Mouse (Mus musculus) adrenal gland (tissue): ENCODE results near the gene Fgfr2.

ENCODE experiments used
- intact Hi-C: fragments of 180-260 bp; cut with DNase I; formaldehyde crosslinking; loops from one replicate; pipeline ENCODE4 v1.15.1; 2025

The Fgfr2 gene

DNA sequence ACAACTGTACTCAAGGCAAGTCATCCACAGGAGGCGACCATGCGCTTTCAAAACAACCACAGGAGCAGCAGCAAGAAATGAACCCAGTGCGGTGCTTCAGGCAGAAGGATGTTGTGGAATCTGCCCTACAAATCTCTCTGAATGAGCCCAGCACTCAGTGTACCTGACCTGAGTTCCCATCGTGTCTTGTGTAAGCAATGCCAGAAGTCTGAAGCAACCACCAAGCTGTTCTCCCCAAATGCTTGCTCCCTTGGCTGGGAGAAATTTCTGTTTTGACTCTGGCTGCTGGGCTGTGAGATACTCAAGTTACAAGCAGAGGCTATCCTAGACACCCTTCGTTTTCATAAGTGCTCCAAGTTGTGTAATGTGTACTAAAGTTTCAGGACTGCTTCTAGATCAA is 517.5 kb downstream of the Fgfr2 start:
- intact Hi-C loops, result no loop called here

DNA sequence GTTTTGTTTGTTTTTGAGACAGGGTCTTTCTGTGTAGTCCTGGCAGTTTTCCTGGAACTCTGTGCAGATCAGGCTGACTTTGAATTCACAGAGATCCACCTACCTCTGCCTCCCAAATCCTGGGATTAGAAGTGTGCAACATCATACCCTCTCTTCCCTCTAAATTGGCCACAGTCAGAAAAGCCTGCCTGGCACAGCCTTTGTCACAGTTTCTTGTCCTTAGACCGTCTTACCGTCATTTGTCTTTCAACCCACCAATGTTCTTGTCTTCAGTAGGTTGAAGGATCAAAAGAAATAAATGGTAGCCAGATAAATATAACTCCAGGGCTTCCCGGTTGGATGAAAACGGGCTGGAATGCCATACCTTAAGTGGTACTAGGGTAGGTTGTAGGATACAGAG is 518.4 kb downstream of the Fgfr2 start:
- intact Hi-C loops, result no loop called here

GRCm38 (mm10) chr7:132600926-132601325 is 522.2 kb downstream of the Fgfr2 start:
- intact Hi-C loops, result no loop called here

DNA sequence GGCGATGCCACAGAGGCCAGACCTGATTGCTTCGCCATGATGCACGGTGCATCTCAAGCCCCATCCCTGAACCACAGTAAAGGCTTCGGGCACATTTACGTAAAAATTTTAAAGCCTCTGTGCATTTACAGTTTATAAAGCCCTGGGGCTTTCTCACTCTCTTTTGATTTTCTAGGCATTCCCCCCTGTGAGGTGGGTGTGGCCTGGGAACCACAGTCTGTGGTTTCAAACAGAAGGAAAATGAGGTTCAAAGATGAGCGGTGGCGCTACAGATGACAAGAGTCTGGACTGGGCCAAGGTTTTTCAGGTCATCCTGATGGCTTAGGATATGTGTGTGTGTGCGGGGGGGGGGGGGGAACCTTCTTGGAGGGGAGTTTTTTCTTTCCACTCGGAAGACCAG is 523.1 kb downstream of the Fgfr2 start:
- intact Hi-C loops, result no loop called here

- intact Hi-C loops, result no loop called here
These were observed 523.8 kb downstream of the Fgfr2 start, which contains the start of gene Nkx1-2 for GRCm38 (mm10) chr7:132599071-132599975. TSS of gene Nkx1-2 (minus strand) at chr7:132599637.

GRCm38 (mm10) chr7:132597251-132598041 is 525.7 kb downstream of the Fgfr2 start:
- intact Hi-C loops, result no loop called here

DNA sequence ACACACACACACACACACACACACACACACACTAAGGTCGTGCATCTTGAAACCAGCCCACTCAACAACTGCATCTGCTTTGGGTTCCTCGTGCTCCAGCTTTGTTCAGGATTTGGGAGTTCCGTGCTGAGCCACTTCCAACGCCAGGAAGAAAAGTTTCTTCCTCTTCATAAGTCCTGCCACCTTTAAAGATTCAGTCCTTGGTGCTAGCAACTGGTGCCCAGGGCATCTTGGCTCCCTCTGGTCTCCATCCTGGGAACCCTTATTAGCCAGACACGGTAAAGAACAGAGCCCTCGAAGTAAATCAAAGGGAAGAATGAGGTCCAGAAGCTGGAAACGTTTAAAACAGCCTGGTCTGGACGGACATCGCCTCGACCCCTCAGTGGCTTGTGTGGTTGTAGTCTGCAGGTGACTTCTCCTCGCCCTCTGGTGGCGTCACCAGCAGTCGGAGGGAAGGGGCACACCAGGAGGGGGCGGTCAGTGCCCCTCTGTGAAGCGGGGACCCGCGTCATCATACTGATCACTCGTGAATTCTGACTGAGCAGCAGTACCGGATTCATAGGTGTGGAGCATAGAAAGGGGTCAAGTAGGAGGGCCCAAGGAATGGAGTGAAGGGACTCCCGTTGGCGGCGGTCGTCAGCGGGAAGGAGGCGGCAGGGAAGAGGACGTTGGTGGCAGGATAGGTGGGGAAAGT is 526.4 kb downstream of the Fgfr2 start:
- intact Hi-C loops, result no loop called here

- intact Hi-C loops, result no loop called here
These were observed 527.4 kb downstream of the Fgfr2 start for GRCm38 (mm10) chr7:132595787-132596186.

DNA sequence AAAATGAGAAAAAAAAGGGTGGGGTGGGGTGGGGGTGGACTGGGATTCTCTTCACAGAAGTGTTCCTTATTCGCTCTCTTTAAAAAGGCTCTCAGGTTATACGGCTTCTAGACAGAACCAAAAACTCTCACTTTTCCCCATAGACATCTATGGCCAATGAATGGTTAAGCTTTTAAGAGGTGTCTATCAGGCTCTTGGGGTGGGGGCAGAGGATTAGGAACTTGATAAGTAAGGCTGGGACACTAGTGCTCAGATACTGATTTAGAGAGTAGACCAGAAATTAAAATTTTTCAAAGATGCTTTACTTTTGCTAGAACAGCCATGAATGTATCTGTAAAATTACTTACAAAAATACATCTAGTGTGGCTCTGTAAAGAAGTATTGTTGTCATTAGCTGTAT is 528.8 kb downstream of the Fgfr2 start:
- intact Hi-C loops, result no loop called here

- intact Hi-C loops, result no loop called here
These were observed 529.4 kb downstream of the Fgfr2 start for GRCm38 (mm10) chr7:132593762-132594161.

GRCm38 (mm10) chr7:132589610-132590009 is 533.5 kb downstream of the Fgfr2 start:
- intact Hi-C loops, result no loop called here

- intact Hi-C loops, result no loop called here
These were observed 536.0 kb downstream of the Fgfr2 start for GRCm38 (mm10) chr7:132587167-132587566.

GRCm38 (mm10) chr7:132585695-132586491 is 537.3 kb downstream of the Fgfr2 start:
- intact Hi-C loops, result no loop called here

- intact Hi-C loops, result no loop called here
These were observed 541.7 kb downstream of the Fgfr2 start for GRCm38 (mm10) chr7:132581441-132581840.

GRCm38 (mm10) chr7:132580511-132580910 is 542.6 kb downstream of the Fgfr2 start:
- intact Hi-C loops, result no loop called here

- intact Hi-C loops, result loop anchor here (5.0 kb wide), 1 partner anchor 60 kb away; no protein-coding TSS in a partner anchor
These were observed 546.3 kb downstream of the Fgfr2 start for GRCm38 (mm10) chr7:132576891-132577290.

- intact Hi-C loops, result loop anchor here (5.0 kb wide), 1 partner anchor 61 kb away; no protein-coding TSS in a partner anchor
These were observed 547.0 kb downstream of the Fgfr2 start, which contains the start of gene Oat for GRCm38 (mm10) chr7:132576116-132576650. TSS of gene Oat (minus strand) at chr7:132576398.

DNA sequence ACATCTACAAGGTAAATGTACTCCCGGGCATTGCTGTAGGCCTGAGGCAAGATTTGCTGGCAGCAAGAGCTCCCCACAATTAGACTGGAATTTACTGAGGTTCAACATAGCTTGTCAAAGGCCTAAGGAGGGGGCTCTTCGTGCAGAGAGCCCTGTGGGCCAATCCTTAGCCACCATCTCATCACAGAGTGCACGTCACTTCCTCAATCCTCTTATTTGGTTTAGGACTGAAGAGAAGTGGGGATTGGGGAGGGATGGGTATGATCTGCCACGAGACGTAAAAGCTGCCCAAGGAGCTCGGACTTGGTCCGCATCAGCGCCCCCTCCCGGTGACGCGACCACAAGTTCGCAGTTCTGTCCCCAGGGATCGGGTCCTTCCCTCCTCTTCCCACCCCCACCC is 547.5 kb downstream of the Fgfr2 start:
- intact Hi-C loops, result loop anchor here (5.0 kb wide), 1 partner anchor 62 kb away; no protein-coding TSS in a partner anchor

DNA sequence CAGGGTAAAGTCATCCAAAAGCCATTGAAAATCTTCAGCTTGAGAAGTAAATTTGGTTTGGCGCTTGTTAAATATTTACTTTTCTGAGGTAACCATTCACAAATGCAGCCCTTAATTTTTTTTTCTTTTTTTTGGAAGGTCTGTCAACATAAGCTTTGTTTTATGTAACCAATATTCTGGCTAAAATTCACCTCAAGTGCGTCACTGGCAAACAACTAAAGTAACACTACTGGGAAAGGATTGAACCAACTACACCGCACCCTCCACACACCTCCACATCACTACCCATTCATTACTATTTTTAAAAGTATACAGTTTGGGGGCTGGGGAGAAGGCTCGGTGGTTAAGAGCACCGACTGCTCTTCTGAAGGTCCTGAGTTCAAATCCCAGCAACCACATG is 548.5 kb downstream of the Fgfr2 start:
- intact Hi-C loops, result loop anchor here (5.0 kb wide), 1 partner anchor 63 kb away; no protein-coding TSS in a partner anchor

GRCm38 (mm10) chr7:132573205-132573604 is 549.9 kb downstream of the Fgfr2 start:
- intact Hi-C loops, result no loop called here
